Comparison of ENCODE assay signal across 8 mouse cellular contexts in the genomic region with DNA sequence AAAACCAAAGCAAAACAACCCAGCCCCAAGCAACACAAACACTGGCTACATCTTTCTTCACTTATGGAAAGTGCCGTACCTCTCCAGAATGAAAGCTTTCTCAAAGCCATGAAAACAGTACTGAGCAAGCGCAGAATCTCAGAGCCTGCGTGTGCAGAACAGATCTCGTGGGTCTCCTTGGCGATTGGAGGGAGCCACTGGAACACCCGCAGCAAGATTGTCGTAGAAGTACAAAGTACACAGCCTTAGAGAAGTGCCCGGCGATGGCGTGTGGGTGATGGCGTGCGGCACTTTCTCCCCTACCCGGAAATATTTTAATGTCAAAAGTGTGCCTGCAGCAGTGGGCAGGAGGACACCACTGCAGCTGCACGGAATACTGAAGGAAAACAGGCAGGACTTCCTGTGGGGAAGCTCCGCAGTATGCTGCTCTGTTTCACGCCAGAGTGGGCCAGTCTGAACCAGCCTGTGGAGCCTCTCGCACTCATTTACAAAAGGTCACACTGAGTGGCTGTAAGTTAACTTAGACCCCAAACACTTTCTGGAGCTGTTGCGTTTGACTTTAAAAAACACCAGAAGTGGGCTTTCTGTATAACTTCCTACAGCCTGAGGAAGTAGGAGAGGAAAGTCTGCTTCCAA. TPM values are rescaled to one million over a fixed set of nuclear protein-coding genes. Genes with fewer than 3 reads are reported as not detected.
DNase-seq lines count a peak whose midpoint lies in the region; ATAC-seq lines count a peak whose summit lies in the region.

No protein-coding gene starts in this region.

- no peaks in the 10 kb centered on the region for H3K9me3 ChIP-seq in midbrain, embryonic 10.5 days (replicated peaks)
- peaks cover 4% of the 10 kb centered on the region for H3K9me3 ChIP-seq in midbrain, embryonic 13.5 days
- 0 out of 2 replicates have a peak, but pooled peaks cover 4% of the 10 kb centered on the region for H3K9me3 ChIP-seq in hindbrain, embryonic 13.5 days
- H3K9me3 ChIP-seq in limb, embryonic 15.5 days: no peaks in the 10 kb centered on the region

- H3K27me3 ChIP-seq in midbrain, embryonic 10.5 days (ENCODE audit: low read depth, poor library complexity, severe bottlenecking): no peaks in the 10 kb centered on the region
- peaks cover 3% of the 10 kb centered on the region; the same call in 1 of the 2 replicates for H3K27me3 ChIP-seq in midbrain, embryonic 13.5 days
- no peaks in the 10 kb centered on the region for H3K27me3 ChIP-seq in hindbrain, embryonic 13.5 days
- no peaks in the 10 kb centered on the region for H3K27me3 ChIP-seq in limb, embryonic 15.5 days

- ATAC-seq in midbrain, embryonic 13.5 days: no peak
- no peak for ATAC-seq in hindbrain, embryonic 13.5 days (ENCODE audit: low FRiP score)
- no peak for ATAC-seq in limb, embryonic 15.5 days (ENCODE audit: insufficient number of reproducible peaks, low FRiP score, low TSS enrichment, low read depth)
- ATAC-seq in erythroid progenitor cell, adult 5-6 weeks (replicated peaks; ENCODE audit: low FRiP score, poor library complexity, severe bottlenecking): no peak

- H3K4me1 ChIP-seq in midbrain, embryonic 10.5 days: 0 out of 2 replicates have a peak, but pooled peaks cover 4% of the 10 kb centered on the region
- H3K4me1 ChIP-seq in midbrain, embryonic 13.5 days (replicated peaks): no peaks in the 10 kb centered on the region
- peaks cover 3% of the 10 kb centered on the region; the same call in 1 of the 2 replicates for H3K4me1 ChIP-seq in hindbrain, embryonic 13.5 days (replicated peaks)
- peaks cover 9% of the 10 kb centered on the region; the same call in 1 of the 2 replicates for H3K4me1 ChIP-seq in limb, embryonic 15.5 days

- H3K4me3 ChIP-seq in midbrain, embryonic 10.5 days: 0 out of 2 replicates have a peak overlapping the region, but pooled peaks have one; percentile 5
- no peak overlapping the region for H3K4me3 ChIP-seq in midbrain, embryonic 13.5 days (replicated peaks)
- H3K4me3 ChIP-seq in hindbrain, embryonic 13.5 days: no peak overlapping the region
- H3K4me3 ChIP-seq in limb, embryonic 15.5 days: peak overlapping the region; percentile 20

- DNase-seq in midbrain, embryonic 10.5 days (ENCODE audit: low spot score): no peak
- no peak for DNase-seq in spleen, postnatal 14 days (ENCODE audit: low spot score in 2 of 2)
- DNase-seq in ovary, postnatal 10 days (ENCODE audit: low spot score): no peak
- DNase-seq in gastrocnemius, adult 18-20 months (ENCODE audit: low spot score): no peak

- H3K27ac ChIP-seq in midbrain, embryonic 10.5 days (replicated peaks): 0 out of 2 replicates have a peak overlapping the region, but pooled peaks have one; percentile 33
- H3K27ac ChIP-seq in midbrain, embryonic 13.5 days: no peak overlapping the region
- no peak overlapping the region for H3K27ac ChIP-seq in hindbrain, embryonic 13.5 days
- H3K27ac ChIP-seq in limb, embryonic 15.5 days: no peak overlapping the region

- H3K4me2 ChIP-seq in midbrain, embryonic 13.5 days (replicated peaks): no peak overlapping the region
- peak overlapping the region; percentile 23; the same call in 1 of the 2 replicates for H3K4me2 ChIP-seq in hindbrain, embryonic 13.5 days
- H3K4me2 ChIP-seq in limb, embryonic 15.5 days: peak overlapping the region; percentile 25; the same call in 1 of the 2 replicates

- WGBS in midbrain, embryonic 10.5 days: 47% methylated on average over 18 of the region's 18 CpGs
- 55% methylated on average over 18 of the region's 18 CpGs for WGBS in midbrain, embryonic 13.5 days
- 55% methylated on average over 18 of the region's 18 CpGs for WGBS in hindbrain, embryonic 13.5 days
- 37% methylated on average over 18 of the region's 18 CpGs for WGBS in limb, embryonic 15.5 days

- H3K36me3 ChIP-seq in midbrain, embryonic 10.5 days: no peaks in the 10 kb centered on the region
- no peaks in the 10 kb centered on the region for H3K36me3 ChIP-seq in midbrain, embryonic 13.5 days
- no peaks in the 10 kb centered on the region for H3K36me3 ChIP-seq in hindbrain, embryonic 13.5 days
- no peaks in the 10 kb centered on the region for H3K36me3 ChIP-seq in limb, embryonic 15.5 days

- H3K9ac ChIP-seq in midbrain, embryonic 13.5 days (replicated peaks): no peak overlapping the region
- H3K9ac ChIP-seq in hindbrain, embryonic 13.5 days: no peak overlapping the region
- no peak overlapping the region for H3K9ac ChIP-seq in limb, embryonic 15.5 days

RNA-seq across cellular contexts. Expression of a gene that starts 46.7 kb away (rescaled TPM):
- polyA plus RNA-seq in midbrain, embryonic 10.5 days (2016; fragmentation: Nextera tagmentation; extraction: Ambion mirVana): 2.8 and 3.2 TPM in 2 replicates
- polyA plus RNA-seq in midbrain, embryonic 13.5 days (2015; fragmentation: Nextera tagmentation; extraction: Ambion mirVana): 1.8 and 2.2 TPM in 2 replicates
- 1.4 and 1.8 TPM in 2 replicates for polyA plus RNA-seq in hindbrain, embryonic 13.5 days (2015; fragmentation: Nextera tagmentation; extraction: Ambion mirVana)
- 2.7 and 3.2 TPM in 2 replicates for polyA plus RNA-seq in limb, embryonic 15.5 days (2015; fragmentation: Nextera tagmentation; extraction: Ambion mirVana)
- 1 to 10 TPM; 1.4 to 1.8 TPM for total RNA-seq in gastrocnemius, adult 18-20 months (2021)
- 2.9 and 5.9 TPM in 2 replicates for total RNA-seq in erythroid progenitor cell, adult 5-6 weeks (2015; ENCODE audit: low replicate concordance)
- not detected in 2 replicates for total RNA-seq in erythroid progenitor cell, adult 5-6 weeks (2017; ENCODE audit: low replicate concordance)

RNA-seq across cellular contexts. Expression of a gene that starts 51.7 kb away (rescaled TPM):
- 0.14 TPM in 1 of 2 replicates, not detected in the other for polyA plus RNA-seq in midbrain, embryonic 10.5 days (2016; fragmentation: Nextera tagmentation; extraction: Ambion mirVana)
- polyA plus RNA-seq in midbrain, embryonic 13.5 days (2015; fragmentation: Nextera tagmentation; extraction: Ambion mirVana): 0.15 and 0.19 TPM in 2 replicates
- polyA plus RNA-seq in hindbrain, embryonic 13.5 days (2015; fragmentation: Nextera tagmentation; extraction: Ambion mirVana): 0.17 and 0.22 TPM in 2 replicates
- polyA plus RNA-seq in limb, embryonic 15.5 days (2015; fragmentation: Nextera tagmentation; extraction: Ambion mirVana): 0.67 and 1.4 TPM in 2 replicates
- not detected for total RNA-seq in gastrocnemius, adult 18-20 months (2021)
- not detected in 2 replicates for total RNA-seq in erythroid progenitor cell, adult 5-6 weeks (2015; ENCODE audit: low replicate concordance)
- total RNA-seq in erythroid progenitor cell, adult 5-6 weeks (2017; ENCODE audit: low replicate concordance): not detected in 2 replicates

Comparison
In these comparisons a context has a peak if more than half of its experiments do, and no peak if none do; other contexts are left out.
1. H3K4me3 ChIP-seq: peak in midbrain, embryonic 10.5 days (single experiment) and limb, embryonic 15.5 days (single experiment); none in midbrain, embryonic 13.5 days (single experiment) and hindbrain, embryonic 13.5 days (single experiment).